Mouse (Mus musculus): ENCODE results near the gene H2-Q7.
"Not testable (repeated sequence)": the region's sequence is repeated elsewhere in the genome, so short reads cannot be mapped to it uniquely, and the experiment has no call there.

The H2-Q7 gene

DNA sequence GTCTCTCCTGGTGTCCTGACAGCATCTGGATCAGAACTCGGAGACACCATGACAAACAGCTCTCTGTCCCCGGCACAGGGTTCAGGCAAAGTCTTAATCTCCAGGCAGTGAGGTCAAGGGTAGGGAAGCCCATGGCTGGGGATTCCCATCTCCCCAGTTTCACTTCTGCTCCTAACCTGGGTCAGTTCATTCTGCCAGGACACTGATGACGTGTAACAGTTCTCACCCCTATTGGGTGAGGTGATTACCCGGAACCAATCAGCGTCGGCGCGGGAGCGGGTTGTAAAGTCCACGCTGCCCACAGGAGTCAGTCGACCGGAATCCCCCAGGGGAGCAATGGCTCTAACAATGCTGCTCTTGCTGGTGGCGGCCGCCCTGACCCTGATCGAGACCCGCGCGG lies at the start of gene H2-Q7:
H2-Q7 (plus strand) TSS at position 271 of the 400 bp plus-strand sequence.
- not testable (repeated sequence) for DNase-seq (ENCODE audit: low read depth)

DNA sequence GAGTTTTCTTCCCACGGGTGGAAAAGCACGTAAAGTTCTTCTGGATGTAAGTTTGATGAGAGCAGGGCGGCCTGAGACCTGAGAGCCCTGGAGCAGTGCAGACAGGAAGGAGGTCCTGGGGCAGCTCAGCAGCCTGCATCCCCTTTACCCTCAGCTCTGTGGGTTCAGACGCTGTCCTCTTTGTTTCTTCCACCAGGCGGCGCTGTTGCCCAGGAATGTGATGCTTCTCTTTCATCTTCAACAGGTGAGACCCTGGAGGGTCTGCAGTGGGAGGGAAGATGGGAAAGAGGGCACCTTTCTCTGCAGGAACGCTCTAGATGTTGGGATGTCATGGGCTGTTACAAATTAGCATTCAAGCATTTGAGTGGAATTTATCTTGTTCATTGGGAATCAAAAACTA lies 49.2 kb upstream of the H2-Q7 start:
- not testable (repeated sequence) for DNase-seq (ENCODE audit: low read depth)

DNA sequence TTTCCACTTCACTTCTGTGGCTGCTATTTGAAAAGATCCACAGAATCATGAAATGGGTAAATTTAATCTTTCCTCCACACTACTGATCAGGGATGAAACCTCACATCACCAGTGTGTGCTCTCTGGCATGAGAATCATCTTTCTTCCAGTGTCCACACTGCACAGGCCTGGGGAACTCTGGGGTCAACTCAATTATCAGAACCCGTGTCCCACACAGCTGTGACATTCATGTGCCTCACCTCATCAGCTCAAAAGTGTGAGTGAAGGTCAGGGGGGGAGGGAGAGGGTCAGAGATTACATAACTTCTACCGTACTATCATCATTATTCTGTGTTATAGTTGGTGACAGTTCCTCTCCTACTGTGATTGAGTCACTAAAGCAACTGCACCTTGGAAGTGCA lies 46.3 kb upstream of the H2-Q7 start:
- not testable (repeated sequence) for DNase-seq (ENCODE audit: low read depth)

DNA sequence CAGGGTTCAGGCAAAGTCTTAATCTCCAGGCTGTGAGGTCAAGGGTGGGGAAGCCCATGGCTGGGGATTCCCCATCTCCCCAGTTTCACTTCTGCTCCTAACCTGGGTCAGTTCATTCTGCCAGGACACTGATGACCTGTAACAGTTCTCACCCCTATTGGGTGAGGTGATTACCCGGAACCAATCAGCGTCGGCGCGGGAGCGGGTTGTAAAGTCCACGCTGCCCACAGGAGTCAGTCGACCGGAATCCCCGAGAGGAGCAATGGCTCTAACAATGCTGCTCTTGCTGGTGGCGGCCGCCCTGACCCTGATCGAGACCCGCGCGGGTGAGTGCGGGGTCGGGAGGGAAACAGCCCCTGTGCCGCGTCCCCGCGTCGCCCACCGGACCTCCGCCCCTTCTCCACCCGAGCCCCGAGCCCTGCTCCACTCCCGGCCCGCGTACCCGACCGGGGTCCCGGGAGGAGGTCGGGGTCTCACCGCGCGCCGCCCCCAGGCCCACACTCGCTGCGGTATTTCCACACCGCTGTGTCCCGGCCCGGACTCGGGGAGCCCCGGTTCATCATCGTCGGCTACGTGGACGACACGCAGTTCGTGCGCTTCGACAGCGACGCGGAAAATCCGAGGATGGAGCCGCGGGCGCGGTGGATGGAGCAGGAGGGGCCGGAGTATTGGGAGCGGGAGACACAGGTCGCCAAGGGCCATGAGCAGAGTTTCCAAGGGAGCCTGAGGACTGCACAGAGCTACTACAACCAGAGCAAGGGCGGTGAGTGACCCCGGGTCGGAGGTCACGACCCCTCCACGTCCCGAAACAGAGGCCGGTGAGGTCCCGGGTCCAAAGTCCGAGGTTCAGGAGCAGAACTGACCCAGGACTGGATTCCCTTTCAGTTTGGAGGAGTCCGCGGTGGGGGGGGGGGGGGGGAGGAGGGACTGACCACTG lies 44.8 kb upstream of the H2-Q7 start:
- not testable (repeated sequence) for DNase-seq (ENCODE audit: low read depth)

DNA sequence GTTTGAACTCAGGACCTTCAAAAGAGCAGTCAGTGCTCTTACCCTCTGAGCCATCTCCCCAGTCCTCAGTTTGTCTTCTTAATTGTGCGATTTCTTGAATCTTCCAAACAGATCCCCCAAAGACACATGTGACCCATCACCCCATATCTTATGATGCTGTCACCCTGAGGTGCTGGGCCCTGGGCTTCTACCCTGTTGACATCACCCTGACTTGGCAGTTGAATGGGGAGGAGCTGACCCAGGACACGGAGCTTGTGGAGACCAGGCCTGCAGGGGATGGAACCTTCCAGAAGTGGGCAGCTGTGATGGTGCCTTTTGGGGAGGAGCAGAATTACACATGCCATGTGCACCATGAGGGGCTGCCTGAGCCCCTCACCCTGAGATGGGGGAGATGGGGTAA lies 42.0 kb upstream of the H2-Q7 start:
- DNase-seq (ENCODE audit: low read depth): not testable (repeated sequence)

DNA sequence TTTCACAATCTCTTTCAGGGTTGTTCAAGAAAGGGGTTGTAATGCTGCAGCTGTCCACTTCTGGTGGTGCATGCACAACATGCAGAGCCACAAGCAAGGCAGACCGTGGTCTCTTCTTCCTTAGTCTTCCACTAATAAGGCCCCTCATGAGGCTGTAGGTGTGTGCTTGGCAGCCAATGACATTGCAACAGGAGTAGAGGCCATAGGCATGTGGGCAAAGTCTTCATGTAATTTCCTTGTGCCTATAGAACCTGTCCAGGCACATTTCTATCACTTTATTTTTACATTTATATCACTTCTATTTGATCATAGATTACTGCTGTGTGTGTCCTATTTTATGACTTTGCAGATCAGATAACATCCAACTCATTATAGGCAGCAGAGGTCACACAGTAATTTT lies 25.9 kb upstream of the H2-Q7 start:
- not testable (repeated sequence) for DNase-seq (ENCODE audit: low read depth)

DNA sequence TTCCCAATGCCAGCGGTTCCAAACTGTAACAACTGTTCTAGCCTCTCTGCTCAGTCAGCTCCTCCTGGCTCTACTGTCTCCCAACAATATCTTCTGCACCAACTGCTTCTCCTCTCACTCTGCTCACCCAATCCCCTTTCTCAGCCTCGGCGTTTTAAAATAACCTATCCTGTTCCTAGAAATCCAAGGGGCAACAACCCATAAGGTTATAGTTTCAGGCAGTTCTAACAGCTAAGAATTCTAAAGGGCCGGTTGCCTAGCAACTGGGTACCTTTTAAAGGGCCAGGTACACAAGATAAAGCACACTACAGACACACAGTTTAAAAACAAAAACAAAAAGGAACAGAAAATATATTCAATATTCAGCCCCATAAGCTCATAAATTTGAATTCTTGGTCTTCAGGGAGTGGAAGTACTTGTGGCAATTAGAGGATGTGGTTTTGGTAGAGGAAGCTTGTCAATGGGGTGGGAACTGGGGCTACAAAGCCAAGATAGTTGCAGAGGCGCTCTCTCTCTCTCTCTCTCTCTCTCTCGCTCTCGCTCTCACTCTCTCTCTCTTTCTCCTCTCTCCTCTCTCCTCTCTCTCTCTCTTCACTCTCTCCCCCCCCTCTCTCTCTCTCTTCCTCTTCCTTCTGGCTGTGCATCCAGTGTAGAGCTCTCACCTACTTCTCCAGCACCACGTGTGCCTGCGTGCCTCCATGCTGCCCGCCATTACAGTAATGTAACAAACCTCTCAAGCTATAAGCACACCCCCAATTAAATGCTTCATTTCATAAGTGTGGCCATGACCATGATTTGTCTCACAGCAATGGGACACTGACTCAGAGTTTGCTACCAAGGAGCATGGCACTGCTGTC lies 23.5 kb upstream of the H2-Q7 start:
- DNase-seq (ENCODE audit: low read depth): not testable (repeated sequence)

DNA sequence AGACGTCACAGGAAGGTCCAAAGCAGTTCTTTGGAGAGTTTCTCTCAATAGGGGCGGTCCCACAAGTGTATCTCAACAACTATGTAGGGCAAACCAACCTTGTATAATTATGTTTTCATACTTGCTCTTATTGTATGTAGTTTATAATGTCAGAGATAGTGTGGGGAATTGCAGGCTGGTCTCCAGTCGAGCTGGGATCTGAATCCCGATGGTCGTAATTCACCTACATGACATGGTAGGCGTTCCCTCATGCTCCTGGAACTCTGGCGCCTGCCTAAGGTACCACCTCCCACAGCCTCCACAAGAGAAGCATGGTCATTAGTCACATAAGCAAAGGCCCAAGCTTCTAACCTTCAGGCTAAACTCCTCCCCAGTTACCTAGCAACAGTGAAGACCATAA lies 20.2 kb upstream of the H2-Q7 start:
- DNase-seq (ENCODE audit: low read depth): no peak

DNA sequence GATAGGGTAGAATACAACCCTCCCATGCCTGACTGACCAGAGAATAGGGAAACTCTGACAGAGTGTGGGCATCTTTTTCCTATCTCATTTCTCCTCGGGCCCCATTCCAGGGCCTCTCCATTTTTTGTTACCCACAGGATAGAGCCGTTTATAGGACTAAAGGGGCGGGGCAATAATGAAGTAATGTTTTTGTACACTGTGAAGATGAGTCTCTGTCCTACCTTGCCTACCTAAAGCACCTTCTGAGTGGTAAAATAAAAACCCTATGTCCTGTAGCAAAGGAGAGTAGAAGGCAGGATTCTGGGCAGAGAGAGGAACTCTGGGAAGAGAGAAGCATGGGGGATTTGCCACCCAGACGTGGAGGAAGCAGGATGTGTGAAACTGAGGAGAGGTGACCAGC lies 19.4 kb upstream of the H2-Q7 start:
- not testable (repeated sequence) for DNase-seq (ENCODE audit: low read depth)

DNA sequence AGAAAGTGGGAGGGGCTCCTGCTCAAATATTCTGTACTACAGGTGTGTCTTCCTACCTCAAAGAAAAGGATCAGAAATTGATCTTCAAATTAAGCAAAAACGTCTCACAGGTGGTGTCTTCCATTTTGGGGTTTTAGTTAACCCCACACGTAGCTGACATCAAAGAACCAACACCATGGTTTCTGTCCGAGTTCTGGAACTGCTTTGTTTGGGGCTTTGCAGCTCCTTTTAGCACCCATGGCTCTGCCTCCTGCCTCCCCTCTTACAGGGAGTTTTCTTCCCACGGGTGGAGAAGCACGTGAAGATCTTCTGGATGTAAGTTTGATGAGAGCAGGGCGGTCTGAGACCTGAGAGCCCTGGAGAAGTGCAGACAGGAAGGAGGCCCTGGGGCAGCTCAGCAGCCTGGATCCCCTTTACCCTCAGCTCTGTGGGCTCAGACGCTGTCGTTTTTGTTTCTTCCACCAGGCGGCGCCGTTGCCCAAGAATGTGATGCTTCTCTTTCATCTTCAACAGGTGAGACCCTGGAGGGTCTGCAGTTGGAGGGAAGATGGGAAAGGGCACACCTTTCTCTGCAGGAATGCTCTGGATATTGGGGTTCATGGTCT lies 18.6 kb upstream of the H2-Q7 start:
- not testable (repeated sequence) for DNase-seq (ENCODE audit: low read depth)

DNA sequence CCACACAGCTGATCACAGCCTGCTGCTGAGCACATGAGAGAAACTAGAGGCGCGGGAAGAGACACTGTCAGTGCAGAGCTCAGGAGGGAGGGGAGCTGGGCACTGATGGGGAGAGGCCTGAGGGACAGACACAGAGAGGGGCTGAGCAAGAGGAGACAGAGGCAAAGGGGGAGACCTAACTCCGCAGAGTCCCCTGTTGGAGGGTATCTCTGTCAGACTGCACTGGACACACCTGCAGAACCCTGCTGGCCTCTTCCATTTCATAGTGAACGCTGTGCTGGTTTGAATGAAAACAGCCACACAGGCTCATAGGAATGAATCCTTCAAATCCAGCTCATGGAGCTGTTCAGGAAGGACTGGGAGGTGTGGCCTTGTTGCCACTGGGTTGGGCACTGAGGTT lies 17.6 kb upstream of the H2-Q7 start:
- not testable (repeated sequence) for DNase-seq (ENCODE audit: low read depth)

DNA sequence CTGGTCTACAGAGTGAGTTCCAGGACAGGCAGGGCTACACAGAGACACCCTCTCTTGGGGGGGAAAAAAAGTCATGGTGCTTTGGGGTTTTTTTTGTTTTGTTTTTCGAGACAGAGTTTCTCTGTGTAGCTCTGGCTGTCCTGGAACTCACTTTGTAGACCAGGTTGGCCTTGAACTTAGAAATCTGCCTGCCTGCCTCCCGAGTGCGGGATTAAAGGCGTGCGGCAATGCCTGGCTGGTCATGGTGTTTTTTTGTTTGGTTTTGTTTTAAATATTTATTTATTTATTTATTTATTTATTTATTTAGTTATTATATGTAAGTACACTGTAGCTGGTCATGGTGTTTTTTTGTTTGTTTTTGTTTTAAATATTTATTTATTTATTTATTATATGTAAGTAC lies 16.6 kb upstream of the H2-Q7 start:
- not testable (repeated sequence) for DNase-seq (ENCODE audit: low read depth)

DNA sequence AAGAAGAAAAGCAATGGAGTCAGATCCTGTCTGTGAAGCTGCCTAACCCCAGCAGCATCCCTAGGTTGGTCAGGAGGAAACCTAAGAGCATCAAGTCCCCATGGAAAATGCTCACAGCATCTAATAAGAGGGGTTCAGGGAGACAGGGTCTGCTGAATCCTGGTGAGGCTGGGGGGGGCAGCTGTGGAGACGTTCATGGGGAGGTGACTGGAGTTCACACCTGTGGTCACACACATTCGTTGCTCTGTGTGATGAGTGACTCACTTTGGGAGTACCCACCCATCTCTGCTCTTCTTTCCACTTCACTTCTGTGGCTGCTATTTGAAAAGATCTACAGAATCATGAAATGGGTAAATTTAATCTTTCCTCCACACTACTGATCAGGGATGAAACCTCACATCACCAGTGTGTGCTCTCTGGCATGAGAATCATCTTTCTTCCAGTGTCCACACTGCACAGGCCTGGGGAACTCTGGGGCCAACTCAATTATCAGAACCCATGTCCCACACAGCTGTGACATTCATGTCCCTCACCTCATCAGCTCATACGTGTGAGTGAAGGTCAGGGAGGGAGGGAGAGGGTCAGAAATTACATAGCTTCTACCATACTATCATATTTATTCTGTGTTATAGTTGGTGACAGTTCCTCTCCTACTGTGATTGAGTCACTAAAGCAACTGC lies 15.7 kb upstream of the H2-Q7 start:
- DNase-seq (ENCODE audit: low read depth): not testable (repeated sequence)

DNA sequence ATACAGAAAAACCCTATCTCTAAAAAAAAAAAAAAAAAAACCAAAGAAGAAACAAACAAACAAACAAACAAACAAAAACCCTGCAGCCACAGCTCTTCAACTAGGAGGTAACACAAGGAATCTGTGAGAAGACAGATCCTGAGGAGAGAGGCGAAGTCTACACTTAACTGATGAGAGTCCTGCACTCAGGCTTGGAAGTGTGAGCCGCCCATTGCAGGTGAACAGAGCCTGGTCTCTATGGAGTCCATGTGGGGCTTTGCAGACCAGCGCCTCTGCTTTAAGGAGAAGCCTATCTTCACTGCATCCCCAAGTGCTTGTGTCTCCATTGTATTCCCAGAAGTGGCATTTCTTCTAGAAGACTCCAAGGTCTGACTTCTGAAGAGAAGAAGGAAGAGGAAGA lies 14.8 kb upstream of the H2-Q7 start:
- not testable (repeated sequence) for DNase-seq (ENCODE audit: low read depth)

DNA sequence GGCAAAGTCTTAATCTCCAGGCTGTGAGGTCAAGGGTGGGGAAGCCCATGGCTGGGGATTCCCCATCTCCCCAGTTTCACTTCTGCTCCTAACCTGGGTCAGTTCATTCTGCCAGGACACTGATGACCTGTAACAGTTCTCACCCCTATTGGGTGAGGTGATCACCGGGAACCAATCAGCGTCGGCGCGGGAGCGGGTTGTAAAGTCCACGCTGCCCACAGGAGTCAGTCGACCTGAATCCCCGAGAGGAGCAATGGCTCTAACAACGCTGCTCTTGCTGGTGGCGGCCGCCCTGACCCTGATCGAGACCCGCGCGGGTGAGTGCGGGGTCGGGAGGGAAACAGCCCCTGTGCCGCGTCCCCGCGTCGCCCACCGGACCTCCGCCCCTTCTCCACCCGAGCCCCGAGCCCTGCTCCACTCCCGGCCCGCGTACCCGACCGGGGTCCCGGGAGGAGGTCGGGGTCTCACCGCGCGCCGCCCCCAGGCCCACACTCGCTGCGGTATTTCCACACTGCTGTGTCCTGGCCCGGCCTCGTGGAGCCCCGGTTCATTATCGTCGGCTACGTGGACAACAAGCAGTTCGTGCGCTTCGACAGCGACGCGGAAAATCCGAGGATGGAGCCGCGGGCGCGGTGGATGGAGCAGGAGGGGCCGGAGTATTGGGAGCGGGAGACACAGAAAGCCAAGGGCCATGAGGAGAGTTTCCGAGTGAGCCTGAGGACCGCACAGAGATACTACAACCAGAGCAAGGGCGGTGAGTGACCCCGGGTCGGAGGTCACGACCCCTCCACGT lies 14.1 kb upstream of the H2-Q7 start, which contains the start of gene H2-Q6:
H2-Q6 (plus strand) TSS at position 227 of the 793 bp plus-strand sequence.
- DNase-seq (ENCODE audit: low read depth): not testable (repeated sequence)

DNA sequence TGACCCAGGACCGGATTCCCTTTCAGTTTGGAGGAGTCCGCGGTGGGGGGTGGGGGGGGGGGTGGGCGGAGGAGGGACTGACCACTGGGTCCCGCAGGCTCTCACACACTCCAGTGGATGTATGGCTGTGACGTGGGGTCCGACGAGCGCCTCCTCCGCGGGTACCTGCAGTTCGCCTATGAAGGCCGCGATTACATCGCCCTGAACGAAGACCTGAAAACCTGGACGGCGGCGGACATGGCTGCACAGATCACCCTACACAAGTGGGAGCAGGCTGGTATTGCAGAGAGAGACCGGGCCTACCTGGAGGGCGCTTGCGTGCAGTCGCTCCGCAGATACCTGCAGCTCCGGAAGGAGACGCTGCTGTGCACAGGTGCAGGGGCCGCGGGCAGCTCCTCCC lies 13.5 kb upstream of the H2-Q7 start:
- not testable (repeated sequence) for DNase-seq (ENCODE audit: low read depth)

DNA sequence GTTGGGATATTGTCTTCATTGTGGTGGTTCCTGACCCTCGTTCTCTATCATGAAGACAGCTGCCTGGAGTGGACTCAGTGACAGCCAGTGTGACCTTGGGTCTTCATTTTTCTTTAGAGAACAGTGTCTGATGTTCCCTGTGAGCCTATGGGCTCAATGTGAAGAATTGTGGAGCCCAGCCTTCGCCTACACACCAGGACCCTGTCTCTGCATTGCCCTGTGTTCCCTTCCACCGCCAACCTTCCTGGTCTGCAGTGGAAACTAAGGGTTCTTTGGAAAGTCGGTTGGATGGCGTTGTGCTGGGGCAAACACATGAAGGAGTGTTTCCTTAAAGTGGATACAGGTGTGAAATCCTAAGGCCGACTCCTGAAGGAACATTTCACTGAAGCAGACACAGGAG lies 10.1 kb upstream of the H2-Q7 start:
- not testable (repeated sequence) for DNase-seq (ENCODE audit: low read depth)

DNA sequence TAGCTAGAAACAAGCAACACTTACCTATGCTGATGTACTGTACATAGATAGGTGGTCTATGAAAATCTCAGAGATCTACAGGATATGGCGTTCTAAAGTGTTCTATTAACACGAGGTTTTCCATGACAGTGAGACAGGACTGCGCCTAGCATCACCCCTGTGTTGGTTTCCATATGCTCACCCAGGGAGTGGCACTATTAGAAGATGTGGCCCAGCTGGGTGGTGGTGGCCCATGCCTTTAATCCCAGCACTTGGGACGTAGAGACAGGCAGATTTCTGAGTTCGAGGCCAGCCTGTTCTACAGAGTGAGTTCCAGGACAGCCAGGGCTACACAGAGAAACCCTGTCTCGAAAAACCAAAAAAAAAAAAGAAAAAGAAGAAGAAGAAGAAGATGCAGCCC lies 8.3 kb upstream of the H2-Q7 start:
- not testable (repeated sequence) for DNase-seq (ENCODE audit: low read depth)

DNA sequence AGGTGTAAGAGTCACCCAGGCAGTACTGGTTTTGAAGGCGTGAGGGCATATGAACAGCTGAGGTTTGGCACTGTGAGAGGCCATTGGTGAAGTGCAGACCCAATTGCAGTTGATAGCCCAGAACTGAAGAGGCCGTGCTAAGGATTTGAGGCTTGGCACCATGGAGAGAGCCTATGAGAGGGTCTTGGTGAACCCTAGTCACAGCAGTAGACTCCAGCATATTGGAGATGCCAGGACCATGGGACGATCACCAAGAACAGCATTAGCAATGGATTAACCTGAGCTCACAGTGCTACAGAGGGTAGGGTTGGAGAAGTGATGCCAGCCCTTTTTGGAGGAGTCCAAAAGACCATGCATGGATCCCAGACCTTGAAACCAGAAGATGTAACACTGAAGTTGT lies 6.8 kb upstream of the H2-Q7 start:
- not testable (repeated sequence) for DNase-seq (ENCODE audit: low read depth)

DNA sequence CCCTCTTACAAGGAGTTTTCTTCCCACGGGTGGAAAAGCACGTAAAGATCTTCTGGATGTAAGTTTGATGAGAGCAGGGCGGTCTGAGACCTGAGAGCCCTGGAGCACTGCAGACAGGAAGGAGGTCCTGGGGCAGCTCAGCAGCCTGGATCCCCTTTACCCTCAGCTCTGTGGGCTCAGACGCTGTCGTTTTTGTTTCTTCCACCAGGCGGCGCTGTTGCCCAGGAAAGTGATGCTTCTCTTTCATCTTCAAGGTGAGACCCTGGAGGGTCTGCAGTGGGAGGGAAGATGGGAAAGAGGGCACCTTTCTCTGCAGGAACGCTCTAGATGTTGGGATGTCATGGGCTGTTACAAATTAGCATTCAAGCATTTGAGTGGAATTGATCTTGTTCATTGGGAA lies 4.1 kb upstream of the H2-Q7 start:
- not testable (repeated sequence) for DNase-seq (ENCODE audit: low read depth)

DNA sequence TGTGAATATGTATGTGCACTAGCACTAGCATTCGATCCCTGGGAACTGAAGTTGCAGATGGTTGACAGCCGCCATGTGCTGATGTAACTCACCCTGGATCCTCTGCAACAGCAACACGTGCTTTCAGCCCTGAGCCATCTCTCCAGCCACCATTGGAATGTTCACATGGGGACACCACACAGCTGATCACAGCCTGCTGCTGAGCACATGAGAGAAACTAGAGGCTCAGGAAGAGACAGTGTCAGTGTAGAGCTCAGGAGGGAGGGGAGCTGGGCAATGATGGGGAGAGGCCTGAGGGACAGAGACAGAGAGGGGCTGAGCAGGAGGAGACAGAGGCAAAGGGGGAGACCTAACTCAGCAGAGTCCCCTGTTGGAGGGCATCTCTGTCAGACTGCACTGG lies 3.4 kb upstream of the H2-Q7 start:
- DNase-seq (ENCODE audit: low read depth): not testable (repeated sequence)
